35 mouse cellular contexts compared by ENCODE assay signal in the genomic region with DNA sequence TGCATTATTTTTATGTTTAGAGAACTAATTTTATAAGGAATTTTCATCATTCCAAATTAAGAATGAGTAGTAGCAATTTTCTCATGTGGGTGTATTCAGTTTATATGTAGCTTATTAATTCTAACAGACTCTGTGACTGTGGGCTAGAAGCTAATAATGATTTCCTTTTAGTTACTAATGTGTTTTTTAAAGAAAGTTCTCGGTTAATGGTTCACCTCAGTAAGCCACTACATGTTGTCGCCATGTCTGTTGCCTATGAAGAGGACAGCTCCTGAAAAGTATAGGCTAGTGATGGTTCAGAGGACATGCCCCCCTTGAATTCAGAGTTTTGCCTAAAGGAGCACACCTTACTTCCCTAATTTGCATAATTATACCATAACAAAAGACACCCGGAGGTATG. TPM values are rescaled to one million over a fixed set of nuclear protein-coding genes. Genes with fewer than 3 reads are reported as not detected.
"Had no signal": no experiment of that assay in that cellular context is flagged by ENCODE, and none has a peak within 500 bp of the region (broad histone marks: within the 10 kb centered on the region; RNA-seq: fewer than 3 reads in every experiment).

No protein-coding gene starts in this region.

- H3K4me3 ChIP-seq: embryonic facial prominence, embryonic 10.5 days; embryonic facial prominence, embryonic 12.5 days; embryonic facial prominence, embryonic 13.5 days; embryonic facial prominence, embryonic 15.5 days; erythroblast, embryonic 14.5 days; forebrain, embryonic 10.5 days; forebrain, embryonic 12.5 days; forebrain, embryonic 13.5 days; forebrain, embryonic 15.5 days; gastrocnemius, adult 2 months had no signal

- ATAC-seq: forebrain, embryonic 13.5 days; forebrain, embryonic 14.5 days; forebrain, embryonic 15.5 days; forebrain, embryonic 16.5 days; forebrain, postnatal 0 days had no signal

- H3K36me3 ChIP-seq: embryonic facial prominence, embryonic 10.5 days; embryonic facial prominence, embryonic 12.5 days; embryonic facial prominence, embryonic 13.5 days; embryonic facial prominence, embryonic 15.5 days; forebrain, embryonic 10.5 days; forebrain, embryonic 12.5 days; forebrain, embryonic 15.5 days had no signal

- H3K27me3 ChIP-seq: embryonic facial prominence, embryonic 12.5 days; embryonic facial prominence, embryonic 13.5 days; embryonic facial prominence, embryonic 15.5 days; forebrain, embryonic 12.5 days; forebrain, embryonic 13.5 days; forebrain, embryonic 15.5 days had no signal

- H3K4me2 ChIP-seq: embryonic facial prominence, embryonic 12.5 days; embryonic facial prominence, embryonic 13.5 days; embryonic facial prominence, embryonic 15.5 days; forebrain, embryonic 12.5 days; forebrain, embryonic 13.5 days; forebrain, embryonic 15.5 days had no signal

- H3K27ac ChIP-seq: embryonic facial prominence, embryonic 10.5 days; embryonic facial prominence, embryonic 12.5 days; embryonic facial prominence, embryonic 13.5 days; embryonic facial prominence, embryonic 15.5 days; forebrain, embryonic 10.5 days; forebrain, embryonic 12.5 days; forebrain, embryonic 13.5 days; forebrain, embryonic 15.5 days; gastrocnemius, adult 2 months had no signal

- H3K9me3 ChIP-seq: embryonic facial prominence, embryonic 10.5 days; embryonic facial prominence, embryonic 12.5 days; embryonic facial prominence, embryonic 13.5 days; embryonic facial prominence, embryonic 15.5 days; forebrain, embryonic 10.5 days; forebrain, embryonic 12.5 days; forebrain, embryonic 13.5 days; forebrain, embryonic 15.5 days had no signal

- DNase-seq: cerebellum, adult 18-20 months; cerebellum, adult 2 months; cerebellum, adult 8-10 months; cerebellum, adult 9-10 months; cerebellum, adult 9-11 months; cerebellum, postnatal 10 days; cerebellum, postnatal 14 days; cerebellum, postnatal 25 days; cerebellum, postnatal 36 days; embryo, embryonic 11 days; forebrain, postnatal 0 days; gastrocnemius, adult 2 months; gastrocnemius, postnatal 10 days; gastrocnemius, postnatal 14 days; gastrocnemius, postnatal 25 days; gastrocnemius, postnatal 36 days; heart, adult 11 months had no signal

- H3K9ac ChIP-seq: embryonic facial prominence, embryonic 12.5 days; embryonic facial prominence, embryonic 13.5 days; embryonic facial prominence, embryonic 15.5 days; forebrain, embryonic 12.5 days; forebrain, embryonic 13.5 days; forebrain, embryonic 15.5 days; forebrain, postnatal 0 days had no signal

- H3K4me1 ChIP-seq: embryonic facial prominence, embryonic 10.5 days; embryonic facial prominence, embryonic 12.5 days; embryonic facial prominence, embryonic 13.5 days; forebrain, embryonic 10.5 days; forebrain, embryonic 15.5 days had no signal

RNA-seq across cellular contexts. Expression of gene Sucnr1, which starts 1.1 kb away (rescaled TPM):
- total RNA-seq: common myeloid progenitor, adult 5-6 weeks; forebrain, postnatal 0 days; gastrocnemius, adult 2 months; gastrocnemius, postnatal 36 days; granulocyte monocyte progenitor cell, adult 5-6 weeks had no signal
- polyA plus RNA-seq: embryonic facial prominence, embryonic 10.5 days; embryonic facial prominence, embryonic 11.5 days; embryonic facial prominence, embryonic 12.5 days; erythroblast, embryonic 14.5 days; forebrain, embryonic 10.5 days; forebrain, embryonic 11.5 days; forebrain, embryonic 12.5 days; forebrain, embryonic 13.5 days; forebrain, embryonic 14.5 days; forebrain, embryonic 15.5 days; forebrain, embryonic 16.5 days; forebrain, postnatal 0 days; frontal cortex, adult 2 months had no signal

RNA-seq across cellular contexts. Expression of gene Aadac, which starts 57.2 kb away (rescaled TPM):
- total RNA-seq: common myeloid progenitor, adult 5-6 weeks; forebrain, postnatal 0 days; gastrocnemius, adult 2 months; gastrocnemius, adult 8-10 months; gastrocnemius, postnatal 10 days; gastrocnemius, postnatal 14 days; gastrocnemius, postnatal 25 days; gastrocnemius, postnatal 36 days; granulocyte monocyte progenitor cell, adult 5-6 weeks had no signal
- polyA plus RNA-seq: cerebellum, adult 2 months; cortical plate, adult 2 months; embryonic facial prominence, embryonic 10.5 days; embryonic facial prominence, embryonic 11.5 days; embryonic facial prominence, embryonic 13.5 days; erythroblast, embryonic 14.5 days; forebrain, embryonic 10.5 days; forebrain, embryonic 11.5 days; forebrain, embryonic 12.5 days; forebrain, embryonic 13.5 days; forebrain, embryonic 14.5 days; forebrain, embryonic 15.5 days; forebrain, embryonic 16.5 days; forebrain, postnatal 0 days; frontal cortex, adult 2 months had no signal
